Mouse (Mus musculus) MN1 (cell line): Measurements from ENCODE around the gene Crabp1.

Source experiments
- DNase-seq: peaks from one replicate; pipeline ENCODE4 v3.0.0-alpha.2; 2016; ENCODE audit warnings: low spot score

Gene Crabp1

DNA sequence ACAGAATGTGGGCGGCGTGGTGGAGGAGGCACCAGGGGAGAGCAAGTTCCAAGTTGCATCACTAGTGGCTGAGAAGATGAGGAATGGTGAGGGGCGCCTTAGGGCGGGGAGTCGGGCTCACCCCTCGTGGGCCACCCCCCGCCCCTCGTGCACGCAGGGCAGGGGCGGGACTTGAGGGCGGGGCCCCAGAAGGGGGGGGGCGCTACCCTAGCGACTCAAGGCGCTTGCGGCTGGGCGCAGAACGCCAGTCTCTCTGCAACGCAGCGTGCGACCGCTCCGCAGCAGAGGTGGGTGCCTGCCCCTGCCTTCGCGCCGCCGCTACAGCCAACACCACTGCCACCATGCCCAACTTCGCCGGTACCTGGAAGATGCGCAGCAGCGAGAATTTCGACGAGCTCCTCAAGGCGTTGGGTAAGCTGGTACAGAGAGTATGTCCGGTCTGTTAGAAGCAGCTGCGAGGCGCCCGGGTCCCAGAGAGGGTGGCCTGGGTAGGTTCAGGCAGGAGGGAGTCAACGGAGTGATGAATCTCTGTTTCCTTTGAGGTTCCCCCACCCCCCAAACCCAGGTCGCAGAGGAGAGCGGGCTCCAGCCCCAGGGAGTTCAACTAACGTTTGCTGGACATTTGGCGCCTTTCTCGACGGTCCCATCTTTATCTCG, at the start of gene Crabp1:
Gene Crabp1 (plus strand): TSS at position 188 of the 657 bp plus-strand sequence.
- DNase-seq: no peak

- DNase-seq: no peak
Measured at GRCm38 (mm10) chr9:54715776-54716175, 48.8 kb upstream of the Crabp1 start.

- no peak for DNase-seq
Measured at GRCm38 (mm10) chr9:54717527-54717926, 47.0 kb upstream of the Crabp1 start.

GRCm38 (mm10) chr9:54722156-54722555, 42.4 kb upstream of the Crabp1 start:
- no peak for DNase-seq

DNA sequence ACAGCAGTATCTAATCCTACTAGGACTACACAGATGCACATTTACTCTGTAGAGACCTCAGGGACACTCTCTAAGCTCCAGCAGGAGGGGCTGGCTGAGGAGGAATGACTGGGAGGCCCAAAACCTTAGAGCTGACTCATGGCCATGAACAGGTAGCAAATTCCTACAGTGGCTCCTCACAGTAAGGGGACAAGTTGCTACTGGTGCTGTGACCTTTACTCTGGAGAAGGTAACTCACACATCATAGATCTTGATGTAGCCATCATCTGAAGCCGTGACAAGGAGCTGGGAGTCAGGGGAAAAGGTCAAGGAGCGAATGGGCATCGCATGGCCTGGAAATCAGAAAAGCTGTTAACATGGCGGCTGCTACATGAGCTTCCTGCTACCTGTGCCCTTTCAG, 42.0 kb upstream of the Crabp1 start:
- DNase-seq: no peak

DNA sequence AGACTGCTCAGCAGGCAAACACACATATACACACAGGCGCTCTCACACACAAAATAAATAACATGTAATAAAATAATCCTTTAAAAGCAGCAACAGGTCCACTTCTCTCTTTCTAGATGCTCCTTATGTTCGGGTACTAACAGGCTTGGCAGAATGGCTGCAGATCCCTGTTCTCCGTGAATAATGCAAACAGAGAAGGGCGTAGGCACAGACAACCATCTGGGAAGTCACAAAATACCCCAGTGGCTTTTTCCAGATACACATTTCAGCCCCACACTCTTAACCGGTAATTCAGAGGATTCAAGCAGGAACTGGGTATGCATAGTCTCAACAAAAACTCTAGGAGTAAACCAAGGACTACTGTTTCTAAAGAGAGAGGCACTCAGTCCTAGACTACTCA, 38.2 kb upstream of the Crabp1 start:
- no peak for DNase-seq

DNA sequence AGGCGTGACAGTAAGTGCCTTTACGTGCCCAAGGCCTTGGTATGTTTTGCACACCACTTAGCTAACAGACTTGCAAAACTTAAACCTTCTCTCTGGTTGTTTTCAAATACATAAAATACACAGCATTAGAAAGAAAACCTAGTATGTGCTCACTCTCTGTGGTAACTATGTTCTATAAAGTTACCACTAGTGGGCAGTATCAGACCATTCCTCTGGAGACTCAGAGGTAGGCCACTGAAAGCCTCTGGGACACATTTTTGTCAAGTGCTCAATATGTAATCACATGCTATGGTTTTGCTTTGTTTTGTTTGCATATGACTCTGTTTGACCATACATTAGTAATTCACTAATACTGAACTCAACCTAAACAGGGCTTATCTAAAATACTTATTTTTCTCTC, 32.4 kb upstream of the Crabp1 start:
- DNase-seq: peak; percentile 58

DNA sequence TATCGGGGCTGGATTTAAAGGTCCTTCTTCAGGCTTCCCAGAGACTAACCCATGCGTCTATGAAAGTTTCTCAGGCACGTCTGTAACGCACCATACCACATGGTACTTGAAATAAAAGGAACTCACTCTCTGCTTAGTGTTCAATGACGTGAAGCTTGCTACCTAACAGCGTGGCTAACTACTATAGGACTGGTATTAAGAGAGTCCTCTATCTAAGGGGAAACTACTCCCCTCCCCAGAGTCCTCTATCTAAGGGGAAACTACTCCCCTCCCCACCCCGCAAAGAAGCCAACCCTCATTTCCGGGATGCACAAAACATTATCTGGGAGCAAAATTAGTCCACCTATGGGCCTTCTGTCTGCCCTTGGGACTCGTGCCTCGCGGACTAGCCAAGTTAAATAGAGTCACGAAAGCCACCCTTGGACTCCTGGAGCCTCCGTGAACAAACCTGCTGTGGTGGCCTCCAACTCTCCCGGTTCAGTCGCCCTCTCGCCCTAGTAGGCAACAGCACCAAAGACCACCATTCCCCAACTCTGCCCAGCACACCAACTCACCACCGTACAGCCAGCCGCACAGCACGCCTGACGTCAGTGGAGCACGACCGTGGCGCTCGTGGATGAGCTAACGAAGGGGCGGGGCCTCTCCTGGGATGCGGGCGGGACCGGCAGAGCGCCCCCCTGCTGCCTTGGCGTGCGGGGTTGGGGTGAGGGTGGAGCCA, 30.5 kb upstream of the Crabp1 start, which contains the start of gene Wdr61:
Gene Wdr61 (minus strand): TSS at position 599 of the 718 bp plus-strand sequence.
- peak; percentile 96 for DNase-seq

- no peak for DNase-seq
Measured at GRCm38 (mm10) chr9:54734639-54735252, 29.8 kb upstream of the Crabp1 start.

DNA sequence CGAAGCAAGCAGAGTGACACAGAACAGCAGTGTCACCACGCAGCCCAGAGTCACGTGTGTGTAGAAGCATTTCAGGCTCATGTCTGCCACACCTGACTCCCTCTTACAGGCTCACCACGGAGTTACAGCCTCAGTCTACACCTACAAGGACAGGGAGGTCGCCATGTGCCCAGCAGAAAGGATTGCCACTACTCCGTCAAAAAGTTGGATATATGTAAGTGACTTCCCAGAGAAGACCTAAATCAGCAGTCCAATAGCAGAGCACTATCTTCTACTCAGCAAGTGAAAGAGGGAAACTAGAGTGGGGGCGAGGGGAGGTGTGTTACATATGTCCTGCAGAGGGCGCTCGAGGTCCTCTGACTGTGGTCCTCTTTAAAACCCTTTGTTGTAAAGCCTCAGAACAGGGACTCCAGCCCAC, 28.3 kb upstream of the Crabp1 start:
- DNase-seq: peak; percentile 83

GRCm38 (mm10) chr9:54738376-54738775, 26.2 kb upstream of the Crabp1 start:
- DNase-seq: peak; percentile 85

GRCm38 (mm10) chr9:54743891-54744290, 20.7 kb upstream of the Crabp1 start:
- DNase-seq: no peak

DNA sequence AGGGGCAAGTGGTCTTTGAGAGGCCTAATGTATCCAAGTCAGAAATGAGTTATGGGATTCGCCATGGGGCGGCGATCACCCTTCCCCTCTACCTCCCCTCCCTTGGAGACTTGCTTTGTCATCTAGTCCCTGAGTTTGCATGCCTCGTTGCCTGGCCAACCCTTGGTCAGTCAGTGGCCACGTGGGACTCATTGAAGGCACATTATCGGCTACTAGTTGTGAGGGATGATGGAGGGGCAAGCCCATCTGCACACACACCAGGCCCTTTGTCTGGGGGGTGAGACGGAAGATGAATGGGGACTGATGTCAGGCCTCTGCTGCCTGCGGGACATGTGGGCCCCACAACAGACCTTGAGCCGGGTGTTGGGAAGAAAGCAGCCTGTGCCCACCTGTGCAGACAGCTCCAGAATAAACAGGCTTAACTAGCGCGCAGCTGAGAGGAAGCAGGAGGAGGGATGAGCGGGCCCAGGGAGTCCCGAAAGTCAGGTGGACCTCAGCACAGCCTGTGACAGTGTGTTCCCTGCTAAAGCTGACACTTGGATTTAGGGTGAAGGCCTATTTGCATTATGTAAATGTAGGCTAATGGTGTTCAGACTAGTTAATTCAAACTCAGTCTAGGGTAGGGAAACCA, 18.7 kb upstream of the Crabp1 start:
- DNase-seq: no peak

DNA sequence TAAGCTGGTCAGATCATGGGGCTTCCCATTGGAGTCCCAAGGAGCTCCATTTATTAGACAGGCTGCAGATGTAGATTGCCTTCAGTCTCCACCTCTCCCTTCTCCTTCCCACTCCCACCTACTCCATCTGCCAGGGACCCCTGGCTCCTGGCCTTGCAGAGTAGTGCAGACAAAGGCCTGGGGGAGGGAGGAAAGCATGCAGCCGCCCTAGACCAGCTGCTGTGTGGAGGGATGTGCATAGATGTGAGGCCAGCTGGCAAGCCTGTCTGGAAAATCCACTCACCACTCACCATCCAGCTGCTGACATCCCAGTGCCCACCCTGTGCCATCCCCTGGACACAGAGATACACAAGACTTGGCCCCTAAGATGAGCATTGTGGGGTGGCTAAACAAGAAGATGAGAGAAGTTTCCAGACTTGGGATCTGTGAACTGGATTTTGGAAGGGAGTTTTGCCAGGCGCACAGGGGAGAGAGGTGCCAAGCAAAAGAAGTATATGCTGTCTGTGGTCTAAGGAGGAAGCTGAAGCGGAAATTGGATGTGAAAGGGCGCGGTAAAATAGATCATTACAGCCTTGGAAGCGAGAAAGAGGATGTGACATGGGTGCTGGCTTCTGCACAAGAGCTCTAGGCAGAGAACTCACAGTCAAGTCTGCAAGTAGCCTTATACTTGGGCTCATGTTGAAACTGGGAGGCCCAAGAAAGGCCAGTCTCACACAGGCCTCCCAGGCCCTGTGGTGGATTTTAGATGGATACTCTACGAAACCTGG, 14.2 kb upstream of the Crabp1 start:
- no peak for DNase-seq

- no peak for DNase-seq
Measured at GRCm38 (mm10) chr9:54751684-54752083, 12.9 kb upstream of the Crabp1 start.

DNA sequence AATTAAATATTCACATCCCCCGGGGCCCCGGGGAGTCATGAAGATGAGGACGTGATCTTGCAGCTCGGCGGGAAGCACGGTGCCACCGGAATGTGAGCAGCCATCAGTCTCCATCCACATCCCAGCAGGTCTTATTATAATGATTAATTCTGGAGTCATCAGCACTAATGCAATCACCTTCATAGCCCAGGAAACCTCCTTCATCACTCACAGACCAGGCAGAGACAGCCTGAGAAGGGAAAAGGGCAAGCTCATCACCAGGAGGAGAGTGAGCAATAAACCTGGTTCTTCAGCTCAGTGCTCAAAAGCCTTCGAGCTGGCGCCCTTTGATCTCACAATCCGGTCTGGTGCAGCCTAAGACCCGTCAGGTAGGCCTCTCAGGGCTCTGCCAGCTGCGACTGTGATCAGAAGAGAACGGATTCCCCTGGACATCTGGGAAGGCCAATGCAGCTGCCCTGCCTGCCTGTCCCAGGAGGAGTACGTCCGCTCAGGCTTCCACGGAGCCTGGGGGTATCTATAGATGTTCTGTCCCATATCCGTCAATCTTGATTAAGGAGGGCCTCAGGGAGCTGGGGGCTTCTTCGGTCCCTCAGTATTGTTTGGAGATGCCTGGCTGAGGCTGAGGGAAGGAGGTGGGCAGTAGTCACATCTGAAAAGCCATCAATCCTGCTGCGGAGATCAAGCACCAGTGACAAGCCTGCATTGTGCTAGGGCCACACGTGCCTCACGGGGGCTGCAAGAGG, 12.2 kb upstream of the Crabp1 start:
- peak; percentile 20 for DNase-seq

DNA sequence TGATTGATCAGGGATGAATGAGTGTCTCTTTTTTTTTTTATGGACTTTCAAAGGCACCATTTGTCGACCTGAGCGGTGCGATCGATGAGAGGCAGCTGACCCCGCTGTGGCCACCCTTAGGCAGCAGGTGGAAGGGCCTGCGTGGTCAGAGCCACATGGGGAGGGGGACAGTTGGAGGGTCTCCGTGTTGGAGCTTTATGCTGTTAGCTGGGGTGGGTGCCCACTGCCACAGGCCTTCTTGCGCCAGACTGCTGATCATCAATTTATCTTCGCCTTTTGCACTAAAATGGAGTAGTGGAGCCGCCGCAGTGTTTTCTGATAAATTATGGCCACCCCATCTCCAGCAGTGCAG, 11.6 kb upstream of the Crabp1 start:
- DNase-seq: no peak

GRCm38 (mm10) chr9:54759592-54759991, 5.0 kb upstream of the Crabp1 start:
- DNase-seq: no peak

DNA sequence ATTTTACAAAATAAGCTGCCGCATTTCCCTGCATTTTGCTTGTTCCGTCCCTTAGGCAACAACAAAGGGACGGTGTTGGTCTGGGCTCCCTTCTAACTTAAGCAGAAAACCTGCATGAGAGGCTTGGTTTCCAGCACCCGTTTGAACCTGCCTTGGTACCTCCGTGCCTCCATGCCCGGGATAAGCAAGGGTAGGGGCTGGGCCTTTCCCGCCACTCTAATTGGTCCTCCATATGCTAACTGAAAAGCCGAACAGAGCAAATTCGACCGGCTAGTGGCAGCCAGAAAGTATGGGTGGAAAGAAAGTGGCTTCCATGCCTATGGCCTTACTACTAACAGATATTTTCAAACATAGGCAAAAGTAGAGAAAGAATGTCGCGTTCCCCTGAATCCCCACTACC, 457 bp upstream of the Crabp1 start:
- no peak for DNase-seq

GRCm38 (mm10) chr9:54765336-54766085, 963 bp downstream of the Crabp1 start:
- no peak for DNase-seq
